Mouse (Mus musculus) kidney, postnatal 0 days (tissue): ENCODE data around the gene Llgl1. TPM values are rescaled to one million over a fixed set of nuclear protein-coding genes. Genes with fewer than 3 reads are reported as not detected.
A peak's percentile ranks its signal among the peaks of the same experiment; 100 is the strongest.

ENCODE experiments used
- ATAC-seq: fragments of 200-750 bp; cut with Nextera tagmentation; replicated peaks from 2 replicates; pipeline ENCODE4 v1.8.0; 2017; ENCODE audit warnings: low read depth, moderate number of reproducible peaks, moderate TSS enrichment, moderate library complexity; ENCODE audit not compliant: low FRiP score
- DNase-seq: peaks from one replicate; pipeline ENCODE4 v3.0.0-alpha.2; 2016; ENCODE audit warnings: low spot score
- H3K27ac ChIP-seq: fragments of 300-500 bp; sonication (generic); 2 replicates; pipeline ENCODE4 v1.5.1; 2014; ENCODE audit warnings: mild to moderate bottlenecking
- H3K27me3 ChIP-seq: fragments of 300-500 bp; sonication (generic); 2 replicates; pipeline ENCODE4 v1.6.1; 2014; ENCODE audit warnings: low read length, mixed read lengths; ENCODE audit not compliant: insufficient read depth
- H3K36me3 ChIP-seq: fragments of 300-500 bp; sonication (generic); 2 replicates; pipeline ENCODE4 v1.6.1; 2014; ENCODE audit warnings: low read length, mixed read lengths; ENCODE audit not compliant: insufficient read depth
- H3K4me1 ChIP-seq: fragments of 300-500 bp; sonication (generic); replicated peaks from 2 replicates; pipeline ENCODE4 v1.6.1; 2014; ENCODE audit warnings: antibody characterized with exemption, low read length, mixed read lengths; ENCODE audit not compliant: insufficient read depth
- H3K4me2 ChIP-seq: fragments of 300-500 bp; sonication (generic); 2 replicates; pipeline ENCODE4 v1.6.1; 2014; ENCODE audit warnings: mild to moderate bottlenecking, low read length, moderate library complexity, mixed read lengths
- H3K4me3 ChIP-seq: fragments of 300-500 bp; sonication (generic); replicated peaks from 2 replicates; pipeline ENCODE4 v1.5.1; 2014; ENCODE audit warnings: low read depth, low read length
- H3K9ac ChIP-seq: fragments of 300-500 bp; sonication (generic); 2 replicates; pipeline ENCODE4 v1.6.1; 2014; ENCODE audit warnings: low read depth, low read length
- H3K9me3 ChIP-seq: fragments of 300-500 bp; sonication (generic); replicated peaks from 2 replicates; pipeline ENCODE4 v1.6.1; 2016; ENCODE audit warnings: low read length, inconsistent platforms, mixed read lengths
- CTCF ChIP-seq: IDR thresholded peaks from 2 replicates; pipeline ENCODE4 v1.5.1; 2016; ENCODE audit warnings: antibody characterized with exemption, low read depth, mild to moderate bottlenecking, moderate library complexity
- WGBS: fragments of 180-500 bp; shearing (Covaris S2); extraction: QIAGEN DNeasy Blood & Tissue Kit; methylation state at CpG from one replicate; pipeline ENCODE4 v1.1.7; 2014; 5-methylcytosine and 5-hydroxymethylcytosine counted together
- polyA plus RNA-seq: library from polyadenylated mRNA; unstranded; fragments of >200 nt; fragmentation: Nextera tagmentation; extraction: Ambion mirVana; gene quantifications from 2 replicates; pipeline ENCODE4 v1.2.1, GENCODE M21; 2015

Llgl1 gene
- polyA plus RNA-seq, 1 experiment from 2014 or later: 26.4 TPM

GRCm38 (mm10) chr11:60719263-60719662 lies 19.7 kb downstream of the Llgl1 start:
- no peak for ATAC-seq
- no peak overlapping the region for H3K4me2 ChIP-seq
- peaks cover 85% of the 10 kb centered on the region for H3K36me3 ChIP-seq
- no peak overlapping the region for H3K9ac ChIP-seq
- no peaks in the 10 kb centered on the region for H3K4me1 ChIP-seq
- no peaks in the 10 kb centered on the region for H3K27me3 ChIP-seq
- TF ChIP-seq CTCF: no peak
- no peak overlapping the region for H3K4me3 ChIP-seq
- no peak for DNase-seq
- WGBS: 83% methylated on average over 5 of the region's 5 CpGs
- H3K9me3 ChIP-seq: no peaks in the 10 kb centered on the region
- no peak overlapping the region for H3K27ac ChIP-seq

DNA sequence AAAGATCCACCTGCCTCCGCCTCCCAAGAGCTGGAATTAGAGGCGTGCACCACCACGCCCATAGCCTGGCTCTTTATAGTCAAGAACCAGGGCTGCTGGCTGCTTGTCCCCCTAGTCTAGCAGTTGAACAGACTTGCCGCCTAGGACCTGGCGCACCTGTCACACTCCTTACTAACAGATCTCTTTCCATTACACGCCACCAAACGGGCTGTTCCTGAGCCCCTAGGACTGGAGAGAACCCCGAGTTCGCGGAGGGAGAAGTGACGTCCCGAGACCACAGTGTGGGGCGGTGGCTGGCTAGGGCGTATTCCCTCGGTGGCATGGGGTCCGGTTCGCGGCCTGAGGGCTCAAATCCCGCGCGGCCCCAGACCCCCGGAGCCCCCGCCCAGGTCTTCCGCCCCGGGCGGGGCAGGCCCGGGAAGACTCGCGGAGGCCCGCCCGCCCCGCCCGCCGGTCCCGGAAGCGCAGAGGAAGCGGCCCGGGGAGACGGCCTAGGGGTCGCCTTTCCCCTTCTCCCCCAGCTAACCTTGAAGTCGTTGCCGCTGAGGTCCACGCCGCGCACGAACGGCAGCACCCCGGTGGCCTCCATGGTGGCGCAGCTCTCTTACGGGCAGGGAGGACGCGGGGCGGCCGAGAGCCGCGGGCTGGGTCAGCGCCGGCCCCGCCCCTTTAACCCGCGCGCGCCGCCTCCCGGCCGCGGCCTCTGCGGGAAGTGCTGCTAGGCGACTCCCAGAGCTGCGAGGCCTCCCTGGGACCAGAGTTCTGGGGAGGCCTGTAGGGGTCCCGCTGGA lies 27.3 kb downstream of the Llgl1 start, which contains the start of gene Flii:
Gene Flii, minus strand, starts transcription at position 663 of the 791 bp plus-strand sequence.
- peak; percentile 88 for DNase-seq
- Histone ChIP-seq H3K4me2 (peak within 1 kb of the TSS; percentile 69), H3K36me3 (peaks cover 30% of the 10 kb centered on the region), H3K4me1 (peaks cover 14% of the 10 kb centered on the region; the same call in 1 of the 2 replicates), H3K9ac (peak within 1 kb of the TSS; percentile 94), H3K27me3 (no peaks in the 10 kb centered on the region), H3K27ac (peak within 1 kb of the TSS; percentile 87), H3K4me3 (peak within 1 kb of the TSS; percentile 87), H3K9me3 (no peaks in the 10 kb centered on the region)
- WGBS: under 1% methylated on average over 64 of the region's 71 CpGs
- peak; percentile 67 for ATAC-seq
- peak; percentile 64 for TF ChIP-seq CTCF

GRCm38 (mm10) chr11:60727392-60728140 lies 28.0 kb downstream of the Llgl1 start:
- no peak for TF ChIP-seq CTCF
- Histone ChIP-seq H3K4me3 (peak overlapping the region; percentile 87), H3K27ac (peak overlapping the region; percentile 87), H3K27me3 (no peaks in the 10 kb centered on the region), H3K4me1 (peaks cover 14% of the 10 kb centered on the region; the same call in 1 of the 2 replicates), H3K36me3 (peaks cover 25% of the 10 kb centered on the region), H3K4me2 (peak overlapping the region; percentile 69), H3K9ac (peak overlapping the region; percentile 94), H3K9me3 (no peaks in the 10 kb centered on the region)
- no peak for DNase-seq
- ATAC-seq: peak; percentile 2
- 5% methylated on average over 12 of the region's 12 CpGs for WGBS

- no peaks in the 10 kb centered on the region for H3K27me3 ChIP-seq
- H3K4me2 ChIP-seq: peak within 1 kb of the TSS; percentile 69
- peak within 1 kb of the TSS; percentile 87 for H3K27ac ChIP-seq
- H3K9me3 ChIP-seq: no peaks in the 10 kb centered on the region
- under 1% methylated on average over 44 of the region's 44 CpGs for WGBS
- peaks cover 14% of the 10 kb centered on the region; the same call in 1 of the 2 replicates for H3K4me1 ChIP-seq
- TF ChIP-seq CTCF: no peak
- DNase-seq (peak; percentile 98), ATAC-seq (peak; percentile 91)
- H3K9ac ChIP-seq: peak within 1 kb of the TSS; percentile 94
- H3K36me3 ChIP-seq: peaks cover 21% of the 10 kb centered on the region
- H3K4me3 ChIP-seq: peak within 1 kb of the TSS; percentile 87
Measured at GRCm38 (mm10) chr11:60728260-60728761, 28.8 kb downstream of the Llgl1 start, which contains the start of gene Mief2. TSS of gene Mief2 (plus strand) at chr11:60728398.

DNA sequence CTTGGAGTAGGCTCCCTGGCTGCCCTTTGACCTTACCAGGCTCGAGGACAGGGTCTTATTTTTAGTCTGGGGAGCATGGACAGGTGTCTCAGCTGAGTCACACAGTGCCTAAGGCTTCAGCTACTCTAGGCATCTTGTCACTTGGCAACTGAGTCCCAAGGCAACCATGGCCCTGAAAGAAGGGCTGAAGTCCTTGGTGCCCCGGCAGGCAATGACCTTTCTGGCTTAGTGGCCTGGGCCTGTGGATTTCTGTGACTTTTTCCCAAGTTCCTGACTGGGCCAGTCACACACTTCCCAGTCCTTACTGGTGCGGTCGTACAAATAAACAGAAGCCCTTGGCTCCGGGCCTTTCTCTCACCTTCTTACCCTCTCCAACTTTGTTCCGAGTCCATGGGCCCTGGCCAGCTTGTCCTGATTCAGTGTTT lies 29.7 kb downstream of the Llgl1 start:
- 73% methylated on average over 6 of the region's 6 CpGs for WGBS
- peak overlapping the region; percentile 64 for H3K9ac ChIP-seq
- peaks cover 13% of the 10 kb centered on the region for H3K36me3 ChIP-seq
- no peak for ATAC-seq
- H3K4me3 ChIP-seq: no peak overlapping the region
- no peaks in the 10 kb centered on the region for H3K27me3 ChIP-seq
- TF ChIP-seq CTCF: no peak
- peak overlapping the region; percentile 69 for H3K4me2 ChIP-seq
- no peak for DNase-seq
- no peaks in the 10 kb centered on the region for H3K9me3 ChIP-seq
- peaks cover 14% of the 10 kb centered on the region; the same call in 1 of the 2 replicates for H3K4me1 ChIP-seq
- H3K27ac ChIP-seq: no peak overlapping the region

- Histone ChIP-seq H3K27ac (no peak overlapping the region), H3K36me3 (peaks cover 13% of the 10 kb centered on the region), H3K4me1 (peaks cover 14% of the 10 kb centered on the region; the same call in 1 of the 2 replicates), H3K4me3 (no peak overlapping the region), H3K9ac (no peak overlapping the region), H3K9me3 (no peaks in the 10 kb centered on the region), H3K27me3 (no peaks in the 10 kb centered on the region), H3K4me2 (no peak overlapping the region)
- ATAC-seq (no peak), DNase-seq (no peak)
- TF ChIP-seq CTCF: no peak
- WGBS: 86% methylated on average over 9 of the region's 9 CpGs
Measured at GRCm38 (mm10) chr11:60730169-60730568, 30.6 kb downstream of the Llgl1 start.
